Mouse (Mus musculus): ENCODE results near the gene Gm49383. TPM values are rescaled to one million over a fixed set of nuclear protein-coding genes. Genes with fewer than 3 reads are reported as not detected.

Gene Gm49383
- polyA plus RNA-seq, 1 experiment = 3.7 TPM

DNA sequence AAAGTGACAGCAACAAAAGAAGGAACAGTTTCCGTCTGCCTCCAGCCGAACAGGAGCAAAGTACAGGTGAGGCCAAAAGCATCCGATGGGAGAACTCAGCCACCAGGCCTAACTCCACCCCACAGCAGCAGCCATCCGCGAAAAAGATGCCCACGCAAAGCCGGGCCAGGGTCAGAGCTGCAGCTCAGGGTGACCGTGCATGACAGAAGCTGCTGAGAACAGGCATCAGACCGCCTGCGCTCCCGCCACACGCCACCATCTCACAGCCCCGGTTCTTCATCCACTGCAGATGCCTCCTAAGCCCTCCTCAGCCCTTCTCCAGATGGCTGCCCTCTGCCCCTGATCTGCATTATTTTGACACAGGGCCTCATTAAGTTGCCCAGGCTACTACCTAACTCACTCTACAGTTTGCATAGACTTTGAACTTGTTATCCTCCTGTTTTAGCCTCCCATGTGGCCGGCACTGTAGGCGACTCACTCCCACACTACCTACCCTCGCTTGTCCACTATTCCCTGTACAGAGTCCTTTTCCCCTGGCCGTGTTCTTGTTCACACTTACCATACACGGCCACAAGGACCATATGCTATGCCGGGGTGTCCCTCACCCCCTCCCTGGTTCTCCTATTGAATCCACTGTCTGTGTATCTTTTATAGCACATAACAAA, 23.8 kb upstream of the Gm49383 start:
- H3K27ac ChIP-seq (ENCODE audit: insufficient read depth, low read length) = no peak overlapping the region
- no peaks in the 10 kb centered on the region for H3K4me1 ChIP-seq (ENCODE audit: control insufficient read depth, insufficient read depth, low read length)
- no peak overlapping the region for H3K4me3 ChIP-seq (ENCODE audit: insufficient read depth, low read length)

DNA sequence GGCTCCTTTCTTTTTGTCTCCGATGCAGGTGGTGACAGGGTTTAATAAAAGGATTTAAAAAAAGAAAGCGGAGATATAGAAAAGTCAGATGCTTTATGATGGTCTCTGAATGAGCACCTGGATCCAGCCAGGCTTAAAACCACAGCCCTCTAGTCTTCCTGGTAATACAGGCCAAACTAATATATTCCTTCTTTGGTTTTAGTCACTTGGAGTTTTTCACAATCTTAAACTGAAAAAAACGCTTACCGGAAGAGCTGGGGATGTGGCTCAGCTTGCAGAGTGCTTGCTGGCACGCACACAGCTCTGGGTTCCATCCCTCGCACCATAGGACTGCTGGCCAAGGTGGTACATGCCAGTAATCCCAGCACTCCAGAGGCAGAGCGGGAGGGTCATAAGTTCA, 19.7 kb upstream of the Gm49383 start:
- H3K27ac ChIP-seq (ENCODE audit: insufficient read depth, low read length) = no peak overlapping the region
- peaks cover 2% of the 10 kb centered on the region; the same call in 1 of the 2 replicates for H3K4me1 ChIP-seq (ENCODE audit: control insufficient read depth, insufficient read depth, low read length)
- TF ChIP-seq CTCF (IDR thresholded peaks at IDR 0.05; ENCODE audit: borderline replicate concordance, insufficient read depth, low read length) = no peak
- no peak for TF ChIP-seq POLR2A (IDR thresholded peaks at IDR 0.05; ENCODE audit: low read depth, low read length)
- no peak overlapping the region for H3K4me3 ChIP-seq (ENCODE audit: insufficient read depth, low read length)

More for the DNA sequence above, 23.8 kb upstream of the Gm49383 start:
- TF ChIP-seq CTCF (IDR thresholded peaks at IDR 0.05; ENCODE audit: borderline replicate concordance, insufficient read depth, low read length) = no peak
- no peak for TF ChIP-seq POLR2A (IDR thresholded peaks at IDR 0.05; ENCODE audit: low read depth, low read length)

DNA sequence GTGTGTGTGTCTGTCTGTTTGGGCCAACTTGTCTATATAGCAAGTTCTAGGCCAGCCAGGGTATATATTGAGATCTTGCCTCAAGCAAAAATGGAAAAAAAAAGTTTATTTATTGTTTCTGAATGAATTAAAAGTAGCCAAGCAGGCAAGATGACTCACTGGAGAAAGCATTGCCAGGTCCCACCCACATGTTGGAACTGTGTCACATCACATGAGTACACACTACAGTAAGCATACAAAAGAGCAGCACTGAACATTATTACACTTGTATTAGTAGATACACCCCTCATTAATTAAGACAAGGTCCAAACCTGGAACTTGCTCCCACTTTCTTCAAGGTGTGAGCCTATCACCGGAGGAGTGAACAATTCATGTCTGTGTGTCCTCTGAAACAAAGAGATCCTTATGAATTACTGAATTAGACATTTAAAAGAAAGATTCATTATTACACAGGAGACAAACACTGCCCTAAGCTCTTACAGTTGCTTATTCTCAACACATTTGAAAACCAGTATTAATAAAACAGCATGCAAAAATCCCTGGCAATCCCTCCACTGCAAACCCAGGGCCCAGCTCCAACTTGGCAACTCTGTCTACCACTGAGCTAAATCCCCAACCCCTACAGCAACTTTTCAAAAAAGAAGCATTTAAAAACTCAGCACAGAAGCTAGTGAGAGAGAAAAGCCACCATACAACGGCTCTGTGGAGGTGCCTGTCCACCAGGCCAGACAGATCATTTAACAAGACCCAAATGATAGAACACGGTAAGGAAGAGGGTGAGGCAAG, 18.3 kb upstream of the Gm49383 start:
- Histone ChIP-seq H3K4me1 (ENCODE audit: control insufficient read depth, insufficient read depth, low read length) (peaks cover 2% of the 10 kb centered on the region; the same call in 1 of the 2 replicates), H3K4me3 (ENCODE audit: insufficient read depth, low read length) (no peak overlapping the region), H3K27ac (ENCODE audit: insufficient read depth, low read length) (peak overlapping the region; percentile 57; the same call in 1 of the 2 replicates)
- no peak for TF ChIP-seq CTCF (IDR thresholded peaks at IDR 0.05; ENCODE audit: borderline replicate concordance, insufficient read depth, low read length)
- TF ChIP-seq POLR2A (IDR thresholded peaks at IDR 0.05; ENCODE audit: low read depth, low read length) = no peak

DNA sequence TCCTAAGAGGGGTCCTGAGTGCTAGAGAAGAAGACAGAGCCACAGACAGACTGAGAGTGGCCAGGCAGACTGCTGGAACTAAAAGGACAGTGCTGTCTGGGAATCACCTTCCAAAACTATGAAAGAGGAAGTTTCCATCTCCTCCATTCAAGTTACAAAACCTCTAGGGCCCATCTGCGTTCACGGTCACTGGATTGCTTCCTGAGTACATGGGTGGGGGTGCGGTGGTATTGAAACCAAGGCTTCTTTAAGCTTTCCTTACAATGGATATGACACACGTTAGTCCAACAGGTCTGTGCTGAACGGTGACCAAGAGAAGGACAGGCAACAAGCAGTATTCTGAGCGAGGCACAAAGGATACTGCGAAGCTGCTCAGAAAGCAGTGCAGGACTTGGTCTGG, 17.5 kb upstream of the Gm49383 start:
- no peak overlapping the region for H3K27ac ChIP-seq (ENCODE audit: insufficient read depth, low read length)
- TF ChIP-seq POLR2A (IDR thresholded peaks at IDR 0.05; ENCODE audit: low read depth, low read length) (no peak), CTCF (IDR thresholded peaks at IDR 0.05; ENCODE audit: borderline replicate concordance, insufficient read depth, low read length) (no peak)
- H3K4me1 ChIP-seq (ENCODE audit: control insufficient read depth, insufficient read depth, low read length) = peaks cover 2% of the 10 kb centered on the region; the same call in 1 of the 2 replicates
- no peak overlapping the region for H3K4me3 ChIP-seq (ENCODE audit: insufficient read depth, low read length)

DNA sequence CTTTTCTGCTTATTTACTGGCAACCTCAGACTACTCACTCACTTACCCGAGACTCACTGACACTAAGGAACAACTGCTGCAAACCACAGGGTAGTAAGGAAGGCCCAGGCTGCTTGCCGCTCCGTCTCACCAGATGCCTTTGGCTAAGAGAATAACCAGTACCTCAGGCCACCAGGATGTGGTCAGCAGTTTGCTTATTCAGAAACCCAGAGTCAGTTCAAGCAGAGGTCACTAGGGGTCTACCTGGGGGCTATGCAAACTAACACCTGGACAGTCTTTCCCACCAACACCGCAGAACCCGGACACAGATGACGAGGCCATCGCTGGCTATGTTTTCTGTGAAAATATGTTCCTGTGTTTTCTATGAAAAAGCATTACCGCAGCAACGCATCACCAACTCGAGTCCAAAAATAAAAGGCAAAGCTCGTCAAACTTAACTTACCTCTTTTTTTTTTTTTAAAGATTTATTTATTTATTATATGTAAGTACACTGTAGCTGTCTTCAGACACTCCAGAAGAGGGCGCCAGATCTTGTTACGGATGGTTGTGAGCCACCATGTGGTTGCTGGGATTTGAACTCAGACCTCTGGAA, 16.4 kb upstream of the Gm49383 start:
- no peak overlapping the region for H3K4me3 ChIP-seq (ENCODE audit: insufficient read depth, low read length)
- no peak overlapping the region for H3K27ac ChIP-seq (ENCODE audit: insufficient read depth, low read length)
- TF ChIP-seq POLR2A (IDR thresholded peaks at IDR 0.05; ENCODE audit: low read depth, low read length) (no peak), CTCF (IDR thresholded peaks at IDR 0.05; ENCODE audit: borderline replicate concordance, insufficient read depth, low read length) (no peak)
- H3K4me1 ChIP-seq (ENCODE audit: control insufficient read depth, insufficient read depth, low read length) = peaks cover 2% of the 10 kb centered on the region; the same call in 1 of the 2 replicates

DNA sequence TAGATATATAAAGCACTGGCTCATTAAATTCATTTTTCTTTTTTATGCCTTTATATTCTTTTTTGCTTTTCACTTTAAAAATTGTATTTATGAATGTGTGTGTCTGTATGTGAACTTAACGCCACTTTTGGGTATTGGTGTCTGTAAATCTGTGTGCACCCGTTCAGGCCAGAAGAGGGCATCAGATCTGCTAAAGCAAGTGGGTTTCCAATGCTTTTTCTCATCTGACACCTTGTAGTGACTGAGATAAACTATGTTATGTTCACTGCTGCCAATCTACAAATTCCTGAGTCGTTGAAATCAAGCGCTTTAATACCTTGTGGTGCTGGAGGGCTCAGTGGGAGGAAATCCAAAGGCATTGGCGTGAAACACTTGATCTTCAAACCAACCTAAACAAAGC, 14.2 kb upstream of the Gm49383 start:
- no peak for TF ChIP-seq POLR2A (IDR thresholded peaks at IDR 0.05; ENCODE audit: low read depth, low read length)
- TF ChIP-seq CTCF (IDR thresholded peaks at IDR 0.05; ENCODE audit: borderline replicate concordance, insufficient read depth, low read length) = no peak
- Histone ChIP-seq H3K4me3 (ENCODE audit: insufficient read depth, low read length) (no peak overlapping the region), H3K4me1 (ENCODE audit: control insufficient read depth, insufficient read depth, low read length) (peaks cover 2% of the 10 kb centered on the region; the same call in 1 of the 2 replicates), H3K27ac (ENCODE audit: insufficient read depth, low read length) (no peak overlapping the region)

DNA sequence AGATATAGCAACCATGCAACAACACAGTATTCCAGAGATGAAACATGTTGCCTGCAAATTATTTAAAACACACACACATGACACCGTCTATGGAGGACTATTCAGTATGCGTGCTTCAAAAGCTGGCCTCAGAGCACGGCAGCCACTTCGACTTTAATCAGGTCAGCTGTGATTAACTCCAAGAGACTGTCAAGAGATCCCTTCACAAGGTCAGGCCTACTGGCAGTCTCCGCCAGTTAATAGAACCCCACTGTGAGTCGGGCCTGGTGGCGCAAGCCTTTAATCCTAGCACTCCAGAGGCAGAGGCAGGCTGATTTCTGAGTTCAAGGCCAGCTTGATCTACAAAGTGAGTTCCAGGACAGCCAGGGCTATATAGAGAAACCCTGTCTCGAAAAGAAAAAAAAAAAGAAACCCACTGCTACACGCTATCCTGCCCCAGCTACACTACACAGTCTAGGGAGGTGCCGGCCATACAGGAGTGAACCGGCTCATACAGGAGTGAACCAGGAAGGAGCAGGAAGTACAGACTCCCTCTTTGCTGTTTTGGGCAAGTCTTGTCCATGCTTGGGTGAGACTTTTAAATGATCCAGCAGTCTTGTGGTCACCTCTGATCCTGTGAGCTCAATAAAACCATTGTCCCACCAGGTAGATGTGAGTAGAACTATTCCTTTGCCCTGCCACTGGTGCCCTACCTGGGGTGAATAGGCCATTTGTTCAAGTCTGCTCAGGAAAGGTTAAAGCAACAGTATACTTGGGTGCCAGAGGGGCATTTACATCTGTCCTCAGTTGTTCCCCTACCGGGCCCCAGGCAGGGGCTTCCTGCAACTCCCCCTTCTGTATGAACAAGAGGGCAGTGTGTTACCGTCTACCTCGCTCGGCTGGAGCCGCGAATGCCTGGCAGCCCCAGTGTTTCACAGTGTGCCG, 13.4 kb upstream of the Gm49383 start:
- no peak for TF ChIP-seq CTCF (IDR thresholded peaks at IDR 0.05; ENCODE audit: borderline replicate concordance, insufficient read depth, low read length)
- TF ChIP-seq POLR2A (IDR thresholded peaks at IDR 0.05; ENCODE audit: low read depth, low read length) = no peak
- peaks cover 2% of the 10 kb centered on the region; the same call in 1 of the 2 replicates for H3K4me1 ChIP-seq (ENCODE audit: control insufficient read depth, insufficient read depth, low read length)
- no peak overlapping the region for H3K4me3 ChIP-seq (ENCODE audit: insufficient read depth, low read length)
- H3K27ac ChIP-seq (ENCODE audit: insufficient read depth, low read length) = no peak overlapping the region

DNA sequence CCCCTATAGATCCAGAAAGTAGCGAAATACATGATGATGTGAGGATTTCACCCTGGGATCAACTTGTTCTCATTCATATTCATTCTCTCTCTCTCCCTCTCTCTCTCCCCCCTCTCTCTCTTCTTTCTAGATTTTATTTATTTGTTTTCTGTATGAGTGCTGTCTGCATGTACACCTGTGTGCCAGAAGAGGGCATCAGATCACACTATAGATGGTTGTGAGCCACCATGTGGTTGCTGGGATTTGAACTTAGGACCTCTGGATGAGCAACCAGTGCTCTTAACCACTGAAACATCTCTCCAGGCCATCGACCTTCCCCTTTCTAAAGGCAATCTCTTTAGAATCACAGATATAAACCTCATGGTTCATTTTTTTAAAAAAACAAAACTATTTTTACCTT, 11.6 kb upstream of the Gm49383 start:
- Histone ChIP-seq H3K27ac (ENCODE audit: insufficient read depth, low read length) (no peak overlapping the region), H3K4me1 (ENCODE audit: control insufficient read depth, insufficient read depth, low read length) (no peaks in the 10 kb centered on the region), H3K4me3 (ENCODE audit: insufficient read depth, low read length) (no peak overlapping the region)
- TF ChIP-seq POLR2A (IDR thresholded peaks at IDR 0.05; ENCODE audit: low read depth, low read length) (no peak), CTCF (IDR thresholded peaks at IDR 0.05; ENCODE audit: borderline replicate concordance, insufficient read depth, low read length) (no peak)

DNA sequence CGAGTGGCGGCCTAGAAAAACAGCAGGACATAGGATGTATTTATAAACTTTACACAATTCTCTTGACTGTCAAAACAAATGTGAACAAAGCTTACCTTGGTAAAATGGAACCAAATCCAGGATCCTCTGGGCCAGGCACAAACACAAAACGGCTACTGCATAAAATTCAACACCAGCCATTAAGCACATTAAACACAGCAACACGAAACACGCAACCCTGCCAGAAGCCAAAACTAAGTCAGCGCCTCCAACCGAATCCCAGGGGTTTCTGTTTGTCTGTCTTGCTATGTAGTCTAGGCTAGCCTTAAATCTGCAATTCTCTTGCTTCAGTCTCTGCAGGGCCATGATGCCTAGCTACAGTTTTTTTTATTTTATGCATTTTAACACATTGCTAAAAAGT, 11.0 kb upstream of the Gm49383 start:
- Histone ChIP-seq H3K4me3 (ENCODE audit: insufficient read depth, low read length) (no peak overlapping the region), H3K27ac (ENCODE audit: insufficient read depth, low read length) (no peak overlapping the region), H3K4me1 (ENCODE audit: control insufficient read depth, insufficient read depth, low read length) (no peaks in the 10 kb centered on the region)
- TF ChIP-seq POLR2A (IDR thresholded peaks at IDR 0.05; ENCODE audit: low read depth, low read length) (no peak), CTCF (IDR thresholded peaks at IDR 0.05; ENCODE audit: borderline replicate concordance, insufficient read depth, low read length) (no peak)
